Mouse (Mus musculus) neural tube, embryonic 13.5 days (tissue): ENCODE measurements around the gene Ror1. TPM values are rescaled to one million over a fixed set of nuclear protein-coding genes. Genes with fewer than 3 reads are reported as not detected.

ENCODE experiments used
- ATAC-seq: fragments of 200-750 bp; cut with Nextera tagmentation; 2 replicates; pipeline ENCODE4 v1.8.0; 2017; ENCODE audit warnings: low read depth, mild to moderate bottlenecking, moderate TSS enrichment, moderate library complexity
- H3K27ac ChIP-seq: fragments of 300-500 bp; sonication (generic); replicated peaks from 2 replicates; pipeline ENCODE4 v1.5.1; 2015; ENCODE audit warnings: moderate library complexity, mild to moderate bottlenecking, inconsistent platforms
- H3K27me3 ChIP-seq: fragments of 300-500 bp; sonication (generic); 2 replicates; pipeline ENCODE4 v1.6.1; 2015; ENCODE audit warnings: mild to moderate bottlenecking, inconsistent platforms
- H3K36me3 ChIP-seq: fragments of 300-500 bp; sonication (generic); 2 replicates; pipeline ENCODE4 v1.6.1; 2015; ENCODE audit warnings: mild to moderate bottlenecking, inconsistent platforms
- H3K4me1 ChIP-seq: fragments of 300-500 bp; sonication (generic); replicated peaks from 2 replicates; pipeline ENCODE4 v1.6.1; 2015; ENCODE audit warnings: inconsistent platforms
- H3K4me2 ChIP-seq: fragments of 300-500 bp; sonication (generic); 2 replicates; pipeline ENCODE4 v1.6.1; 2015; ENCODE audit warnings: inconsistent platforms, mild to moderate bottlenecking, moderate library complexity
- H3K4me3 ChIP-seq: fragments of 300-500 bp; sonication (generic); 2 replicates; pipeline ENCODE4 v1.5.1; 2015; ENCODE audit warnings: mild to moderate bottlenecking, inconsistent platforms
- H3K9ac ChIP-seq: fragments of 300-500 bp; sonication (generic); 2 replicates; pipeline ENCODE4 v1.6.1; 2015; ENCODE audit warnings: moderate library complexity, mild to moderate bottlenecking, inconsistent platforms
- H3K9me3 ChIP-seq: fragments of 300-500 bp; sonication (generic); 2 replicates; pipeline ENCODE4 v1.6.1; 2016; ENCODE audit warnings: inconsistent platforms
- WGBS: fragments of 180-500 bp; shearing (Covaris S2); methylation state at CpG from one replicate; pipeline ENCODE4 v1.1.7; 2015; 5-methylcytosine and 5-hydroxymethylcytosine counted together
- polyA plus RNA-seq: library from polyadenylated mRNA; unstranded; fragments of >200 nt; fragmentation: Nextera tagmentation; extraction: Ambion mirVana; gene quantifications from 2 replicates; pipeline ENCODE4 v1.2.1, GENCODE M21; 2015

Ror1 gene
- polyA plus RNA-seq, 1 experiment from 2014 or later = 1.8 TPM

DNA sequence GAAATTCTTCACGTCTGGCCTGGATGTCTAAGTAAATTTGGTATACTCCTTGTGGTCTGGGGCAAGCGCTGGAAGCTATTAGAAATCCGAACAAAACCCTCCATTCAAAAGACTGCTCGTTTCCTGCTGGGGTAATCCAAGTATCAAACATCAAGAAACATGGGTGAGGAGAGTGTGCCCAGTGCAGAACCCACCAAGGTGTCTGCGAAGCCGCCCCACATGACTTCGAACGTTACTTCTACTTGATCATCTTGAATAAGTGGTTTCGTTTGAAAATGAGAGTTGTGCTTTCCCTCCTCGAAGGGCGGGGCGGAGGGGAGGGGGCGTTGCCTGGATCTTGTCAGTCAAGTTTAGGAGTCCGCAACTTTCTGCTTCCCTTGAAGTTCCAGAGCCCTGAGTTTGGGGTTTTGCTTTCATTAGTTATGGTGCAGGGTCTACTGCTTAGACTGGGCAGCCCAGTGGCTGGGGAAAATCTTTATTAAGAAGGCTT, 74.6 kb downstream of the Ror1 start:
- WGBS = 43% methylated on average over 14 of the region's 14 CpGs
- ATAC-seq = no peak

GRCm38 (mm10) chr4:100170743-100171142, 75.2 kb downstream of the Ror1 start:
- 15% methylated on average over 5 of the region's 5 CpGs for WGBS
- ATAC-seq = 0 out of 2 replicates have a peak, but pooled peaks have one; percentile 34
- Histone ChIP-seq H3K4me2 (peak overlapping the region; percentile 21), H3K27ac (peak overlapping the region; percentile 47; the same call in 1 of the 2 replicates), H3K4me1 (peaks cover 30% of the 10 kb centered on the region), H3K9me3 (no peaks in the 10 kb centered on the region), H3K27me3 (no peaks in the 10 kb centered on the region), H3K36me3 (no peaks in the 10 kb centered on the region), H3K9ac (peak overlapping the region; percentile 44), H3K4me3 (no peak overlapping the region)

More for the DNA sequence above, 74.6 kb downstream of the Ror1 start:
- Histone ChIP-seq H3K4me3 (no peak overlapping the region), H3K9ac (no peak overlapping the region), H3K4me1 (peaks cover 30% of the 10 kb centered on the region), H3K27me3 (no peaks in the 10 kb centered on the region), H3K27ac (peak overlapping the region; percentile 52), H3K9me3 (no peaks in the 10 kb centered on the region), H3K36me3 (no peaks in the 10 kb centered on the region), H3K4me2 (peak overlapping the region; percentile 35)

GRCm38 (mm10) chr4:100171483-100171898, 75.9 kb downstream of the Ror1 start:
- H3K4me3 ChIP-seq = no peak overlapping the region
- 13% methylated on average over 5 of the region's 5 CpGs for WGBS
- ATAC-seq = peak; percentile 60; the same call in 1 of the 2 replicates
- peak overlapping the region; percentile 44 for H3K9ac ChIP-seq
- H3K4me2 ChIP-seq = peak overlapping the region; percentile 21; the same call in 1 of the 2 replicates
- peak overlapping the region; percentile 47; the same call in 1 of the 2 replicates for H3K27ac ChIP-seq
- no peaks in the 10 kb centered on the region for H3K9me3 ChIP-seq
- H3K27me3 ChIP-seq = no peaks in the 10 kb centered on the region
- H3K4me1 ChIP-seq = peaks cover 30% of the 10 kb centered on the region
- H3K36me3 ChIP-seq = no peaks in the 10 kb centered on the region

- H3K4me3 ChIP-seq = no peak overlapping the region
- H3K9ac ChIP-seq = no peak overlapping the region
- no peak for ATAC-seq
- no peak overlapping the region for H3K4me2 ChIP-seq
- H3K4me1 ChIP-seq = peaks cover 14% of the 10 kb centered on the region
- 89% methylated on average over 7 of the region's 7 CpGs for WGBS
- H3K9me3 ChIP-seq = no peaks in the 10 kb centered on the region
- no peaks in the 10 kb centered on the region for H3K27me3 ChIP-seq
- H3K27ac ChIP-seq = no peak overlapping the region
- no peaks in the 10 kb centered on the region for H3K36me3 ChIP-seq
These were observed 80.0 kb downstream of the Ror1 start for GRCm38 (mm10) chr4:100175594-100175993.

DNA sequence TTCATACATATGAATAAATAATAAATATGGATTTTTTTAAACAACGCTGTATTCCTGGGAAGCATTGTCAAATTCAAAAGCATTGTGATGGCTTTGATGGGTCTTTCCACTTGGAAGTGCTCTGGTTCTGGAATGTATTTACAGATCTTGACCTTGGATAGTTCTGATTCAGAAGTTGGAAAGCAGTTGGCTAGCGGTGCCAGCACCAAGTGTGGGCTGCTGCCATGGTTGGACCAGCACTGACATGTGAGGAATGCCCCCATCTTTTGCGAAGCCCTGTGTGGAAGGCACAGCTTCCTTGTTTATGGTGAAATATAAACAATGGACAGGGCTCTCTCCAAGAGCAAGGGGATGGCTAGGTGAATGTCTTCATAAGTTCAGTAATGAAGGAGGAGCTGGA, 82.7 kb downstream of the Ror1 start:
- no peaks in the 10 kb centered on the region for H3K36me3 ChIP-seq
- H3K9ac ChIP-seq = no peak overlapping the region
- no peak for ATAC-seq
- no peak overlapping the region for H3K4me2 ChIP-seq
- H3K27me3 ChIP-seq = no peaks in the 10 kb centered on the region
- H3K4me1 ChIP-seq = no peaks in the 10 kb centered on the region
- 93% methylated on average over 3 of the region's 3 CpGs for WGBS
- H3K27ac ChIP-seq = no peak overlapping the region
- H3K4me3 ChIP-seq = no peak overlapping the region
- no peaks in the 10 kb centered on the region for H3K9me3 ChIP-seq

- H3K9ac ChIP-seq = no peak overlapping the region
- WGBS = 87% methylated on average over 5 of the region's 5 CpGs
- H3K27me3 ChIP-seq = no peaks in the 10 kb centered on the region
These were observed 86.1 kb downstream of the Ror1 start for GRCm38 (mm10) chr4:100181676-100182075.

DNA sequence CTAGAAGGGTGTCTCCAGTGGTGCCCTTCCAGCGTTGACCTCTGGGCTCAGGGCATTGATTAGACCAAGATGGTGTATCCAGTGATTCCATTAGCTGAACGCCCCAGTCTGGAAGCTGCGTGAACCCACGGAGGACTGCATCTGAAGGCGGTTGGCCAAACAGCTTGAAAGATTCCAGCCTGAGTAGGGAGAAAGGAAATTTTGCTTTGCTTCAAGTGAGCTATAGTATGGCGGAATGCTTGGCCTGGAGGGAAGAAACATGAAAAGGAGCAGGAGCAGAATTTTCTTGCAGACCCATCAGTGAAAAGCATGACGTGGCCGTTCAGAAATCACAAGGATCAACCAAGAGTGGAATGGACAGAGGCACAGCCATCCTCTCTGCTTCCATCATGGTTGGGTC, 91.2 kb downstream of the Ror1 start:
- Histone ChIP-seq H3K4me2 (no peak overlapping the region), H3K4me3 (no peak overlapping the region), H3K36me3 (no peaks in the 10 kb centered on the region), H3K27me3 (no peaks in the 10 kb centered on the region), H3K27ac (no peak overlapping the region), H3K9ac (no peak overlapping the region), H3K9me3 (no peaks in the 10 kb centered on the region), H3K4me1 (0 out of 2 replicates have a peak, but pooled peaks cover 5% of the 10 kb centered on the region)
- WGBS = 92% methylated on average over 8 of the region's 8 CpGs
- ATAC-seq = no peak

More at GRCm38 (mm10) chr4:100181676-100182075, 86.1 kb downstream of the Ror1 start:
- Histone ChIP-seq H3K4me1 (no peaks in the 10 kb centered on the region), H3K4me3 (no peak overlapping the region), H3K36me3 (no peaks in the 10 kb centered on the region), H3K27ac (no peak overlapping the region), H3K9me3 (no peaks in the 10 kb centered on the region), H3K4me2 (no peak overlapping the region)
- ATAC-seq = no peak

DNA sequence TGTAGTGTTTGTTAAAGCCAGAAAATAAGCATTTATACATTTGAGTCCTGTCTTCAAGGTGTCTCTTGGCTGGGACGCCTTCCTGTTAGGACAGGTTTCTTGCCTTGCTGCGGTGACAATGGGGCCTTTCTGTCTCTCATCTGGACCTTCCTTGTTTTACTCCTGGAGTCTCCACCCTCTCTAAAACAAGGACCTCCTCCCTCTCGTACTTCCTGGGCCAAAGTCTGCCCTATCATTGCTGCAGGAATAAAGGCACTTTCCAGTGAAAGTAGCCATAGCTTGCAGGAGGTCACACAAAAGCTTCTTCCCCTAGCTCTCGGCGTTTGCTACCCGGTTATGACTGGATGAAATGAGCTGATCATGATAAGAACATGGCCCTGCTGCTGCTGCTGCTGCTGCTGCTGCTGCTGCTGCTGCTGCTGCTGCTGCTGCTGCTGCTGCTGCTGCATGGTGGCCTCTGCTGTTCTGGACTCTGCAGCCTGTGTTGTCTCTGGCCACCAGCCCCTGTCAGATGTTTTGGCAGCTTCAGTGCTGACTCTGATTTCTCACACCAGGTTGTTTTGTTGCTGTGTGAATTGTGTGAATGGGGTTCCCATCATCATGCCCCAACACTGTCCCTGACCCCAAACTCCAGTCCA, 92.1 kb downstream of the Ror1 start:
- 57% methylated on average over 6 of the region's 6 CpGs for WGBS
- Histone ChIP-seq H3K4me1 (0 out of 2 replicates have a peak, but pooled peaks cover 5% of the 10 kb centered on the region), H3K4me2 (no peak overlapping the region), H3K27ac (no peak overlapping the region), H3K9ac (no peak overlapping the region), H3K27me3 (no peaks in the 10 kb centered on the region), H3K36me3 (no peaks in the 10 kb centered on the region), H3K9me3 (no peaks in the 10 kb centered on the region), H3K4me3 (no peak overlapping the region)
- no peak for ATAC-seq

DNA sequence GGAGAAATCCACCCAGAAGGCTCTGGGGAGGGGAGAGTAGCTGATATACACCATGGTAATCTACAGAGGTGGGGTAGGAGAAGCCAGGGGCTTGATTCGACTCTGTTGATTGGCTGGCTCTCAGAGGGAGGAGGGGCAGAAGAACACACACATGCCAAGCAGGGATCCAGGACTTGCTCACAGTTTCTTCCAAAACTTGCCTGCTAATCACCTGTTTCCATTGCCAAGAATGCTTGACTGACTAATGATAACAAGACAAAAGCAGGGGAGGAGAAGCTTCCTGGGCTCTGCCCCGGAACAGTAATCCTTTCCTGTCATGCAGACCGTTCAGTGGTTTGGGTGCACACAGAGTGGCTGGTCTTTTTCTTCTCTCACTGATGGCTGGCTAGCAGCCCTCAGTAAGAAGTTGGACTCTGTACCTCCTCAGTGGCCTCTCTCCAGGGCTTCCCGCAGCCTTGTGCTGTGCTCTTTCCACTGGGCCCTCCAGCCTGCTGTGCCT, 92.7 kb downstream of the Ror1 start:
- H3K9me3 ChIP-seq = no peaks in the 10 kb centered on the region
- H3K4me1 ChIP-seq = 0 out of 2 replicates have a peak, but pooled peaks cover 5% of the 10 kb centered on the region
- 50% methylated on average over 4 of the region's 4 CpGs for WGBS
- ATAC-seq = no peak
- no peak overlapping the region for H3K4me3 ChIP-seq
- H3K36me3 ChIP-seq = no peaks in the 10 kb centered on the region
- no peak overlapping the region for H3K27ac ChIP-seq
- no peak overlapping the region for H3K4me2 ChIP-seq
- H3K27me3 ChIP-seq = no peaks in the 10 kb centered on the region
- H3K9ac ChIP-seq = no peak overlapping the region

DNA sequence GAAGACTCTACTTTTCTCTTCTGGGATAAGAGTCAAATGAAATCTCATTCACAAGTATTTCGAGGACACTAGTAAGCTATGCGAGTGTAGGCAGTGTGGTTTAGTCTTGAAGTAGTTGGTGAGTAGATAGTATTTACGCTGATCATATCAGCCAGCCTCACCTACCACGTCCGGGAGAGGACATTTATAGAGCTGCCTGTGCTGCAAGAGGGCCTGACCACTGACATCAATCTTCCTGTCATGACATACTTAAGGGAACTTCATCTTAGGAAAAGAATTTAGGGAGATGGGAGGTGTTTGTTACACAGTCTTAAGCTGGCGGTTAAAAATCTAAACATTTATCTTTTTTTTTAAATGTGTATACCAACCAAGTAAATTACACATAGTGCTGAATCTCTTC, 95.9 kb downstream of the Ror1 start:
- ATAC-seq = no peak
- Histone ChIP-seq H3K9ac (no peak overlapping the region), H3K27ac (no peak overlapping the region), H3K9me3 (no peaks in the 10 kb centered on the region), H3K27me3 (no peaks in the 10 kb centered on the region), H3K4me3 (no peak overlapping the region), H3K36me3 (no peaks in the 10 kb centered on the region), H3K4me2 (no peak overlapping the region), H3K4me1 (0 out of 2 replicates have a peak, but pooled peaks cover 5% of the 10 kb centered on the region)
- WGBS = 83% methylated on average over 6 of the region's 6 CpGs

GRCm38 (mm10) chr4:100194136-100194535, 98.5 kb downstream of the Ror1 start:
- 76% methylated on average over 3 of the region's 3 CpGs for WGBS
- Histone ChIP-seq H3K4me1 (no peaks in the 10 kb centered on the region), H3K27ac (no peak overlapping the region), H3K4me3 (no peak overlapping the region), H3K27me3 (no peaks in the 10 kb centered on the region), H3K36me3 (no peaks in the 10 kb centered on the region), H3K4me2 (no peak overlapping the region), H3K9ac (no peak overlapping the region), H3K9me3 (no peaks in the 10 kb centered on the region)
- no peak for ATAC-seq

- no peak overlapping the region for H3K4me2 ChIP-seq
These were observed 100.7 kb downstream of the Ror1 start for GRCm38 (mm10) chr4:100196255-100196793.

More at GRCm38 (mm10) chr4:100196255-100196793, 100.7 kb downstream of the Ror1 start:
- Histone ChIP-seq H3K36me3 (no peaks in the 10 kb centered on the region), H3K4me3 (no peak overlapping the region), H3K27ac (no peak overlapping the region), H3K9ac (no peak overlapping the region), H3K4me1 (no peaks in the 10 kb centered on the region), H3K27me3 (no peaks in the 10 kb centered on the region), H3K9me3 (no peaks in the 10 kb centered on the region)
- ATAC-seq = no peak
- WGBS = 78% methylated on average over 5 of the region's 5 CpGs
